Mouse (Mus musculus) embryonic facial prominence, embryonic 14.5 days (tissue): Measurements from ENCODE around the gene Eid1. TPM values are rescaled to one million over a fixed set of nuclear protein-coding genes. Genes with fewer than 3 reads are reported as not detected.

ENCODE experiments used
- ATAC-seq: fragments of 200-750 bp; cut with Nextera tagmentation; 2 replicates; pipeline ENCODE4 v1.8.0; 2017; ENCODE audit warnings: low read depth, moderate number of reproducible peaks, moderate TSS enrichment
- DNase-seq: peaks from one replicate; pipeline ENCODE4 v3.0.0-alpha.2; 2015; ENCODE audit warnings: low spot score
- H3K27ac ChIP-seq: fragments of 300-500 bp; sonication (generic); replicated peaks from 2 replicates; pipeline ENCODE4 v1.5.1; 2014; ENCODE audit warnings: low read depth, mild to moderate bottlenecking, low read length, moderate library complexity
- H3K27me3 ChIP-seq: fragments of 300-500 bp; sonication (generic); replicated peaks from 2 replicates; pipeline ENCODE4 v1.6.1; 2014; ENCODE audit warnings: low read length; ENCODE audit not compliant: control insufficient read depth, insufficient read depth
- H3K36me3 ChIP-seq: fragments of 300-500 bp; sonication (generic); 2 replicates; pipeline ENCODE4 v1.6.1; 2014; ENCODE audit warnings: low read length, mixed read lengths; ENCODE audit not compliant: control insufficient read depth, insufficient read depth
- H3K4me1 ChIP-seq: fragments of 300-500 bp; sonication (generic); 2 replicates; pipeline ENCODE4 v1.6.1; 2014; ENCODE audit warnings: antibody characterized with exemption, low read length; ENCODE audit not compliant: control insufficient read depth, insufficient read depth
- H3K4me2 ChIP-seq: fragments of 300-500 bp; sonication (generic); 2 replicates; pipeline ENCODE4 v1.6.1; 2014; ENCODE audit warnings: low read depth, mild to moderate bottlenecking, low read length, moderate library complexity, mixed read lengths
- H3K4me3 ChIP-seq: fragments of 300-500 bp; sonication (generic); 2 replicates; pipeline ENCODE4 v1.5.1; 2014; ENCODE audit warnings: low read depth, mild to moderate bottlenecking, low read length
- H3K9ac ChIP-seq: fragments of 300-500 bp; sonication (generic); 2 replicates; pipeline ENCODE4 v1.6.1; 2014; ENCODE audit warnings: low read depth, mild to moderate bottlenecking, low read length, moderate library complexity, mixed read lengths
- H3K9me3 ChIP-seq: fragments of 300-500 bp; sonication (generic); 2 replicates; pipeline ENCODE4 v1.6.1; 2016; ENCODE audit warnings: low read length; ENCODE audit not compliant: control insufficient read depth
- WGBS: fragments of 180-500 bp; shearing (Covaris S2); extraction: QIAGEN DNeasy Blood & Tissue Kit; methylation state at CpG from one replicate; pipeline ENCODE4 v1.1.7; 2014; 5-methylcytosine and 5-hydroxymethylcytosine counted together
- polyA plus RNA-seq: library from polyadenylated mRNA; unstranded; fragments of >200 nt; fragmentation: Nextera tagmentation; extraction: Ambion mirVana; gene quantifications from 2 replicates; pipeline ENCODE4 v1.2.1, GENCODE M21; 2014

Eid1 gene
- polyA plus RNA-seq, 1 experiment from 2014 or later, result 273 TPM

DNA sequence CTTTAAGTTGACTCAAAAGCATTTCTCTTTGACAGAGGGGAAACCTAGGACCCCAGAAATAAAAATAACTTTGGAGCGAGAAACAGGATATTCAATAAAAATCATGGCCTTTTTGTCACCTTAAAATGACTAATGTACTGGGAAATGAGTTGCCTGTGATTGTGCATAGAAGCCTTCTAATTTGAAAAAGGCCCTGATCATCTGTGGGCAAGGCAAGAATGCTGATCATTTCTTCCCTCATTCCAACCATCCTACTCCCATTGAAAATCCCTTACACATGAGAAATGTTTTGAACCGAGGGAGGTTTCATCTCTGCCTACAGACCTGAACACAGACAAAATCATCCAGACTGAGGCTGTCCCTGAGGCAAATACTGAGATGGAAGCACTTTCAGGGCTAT lies 30.0 kb downstream of the Eid1 start:
- no peak overlapping the region for H3K4me2 ChIP-seq
- 69% methylated on average over 2 of the region's 2 CpGs for WGBS

DNA sequence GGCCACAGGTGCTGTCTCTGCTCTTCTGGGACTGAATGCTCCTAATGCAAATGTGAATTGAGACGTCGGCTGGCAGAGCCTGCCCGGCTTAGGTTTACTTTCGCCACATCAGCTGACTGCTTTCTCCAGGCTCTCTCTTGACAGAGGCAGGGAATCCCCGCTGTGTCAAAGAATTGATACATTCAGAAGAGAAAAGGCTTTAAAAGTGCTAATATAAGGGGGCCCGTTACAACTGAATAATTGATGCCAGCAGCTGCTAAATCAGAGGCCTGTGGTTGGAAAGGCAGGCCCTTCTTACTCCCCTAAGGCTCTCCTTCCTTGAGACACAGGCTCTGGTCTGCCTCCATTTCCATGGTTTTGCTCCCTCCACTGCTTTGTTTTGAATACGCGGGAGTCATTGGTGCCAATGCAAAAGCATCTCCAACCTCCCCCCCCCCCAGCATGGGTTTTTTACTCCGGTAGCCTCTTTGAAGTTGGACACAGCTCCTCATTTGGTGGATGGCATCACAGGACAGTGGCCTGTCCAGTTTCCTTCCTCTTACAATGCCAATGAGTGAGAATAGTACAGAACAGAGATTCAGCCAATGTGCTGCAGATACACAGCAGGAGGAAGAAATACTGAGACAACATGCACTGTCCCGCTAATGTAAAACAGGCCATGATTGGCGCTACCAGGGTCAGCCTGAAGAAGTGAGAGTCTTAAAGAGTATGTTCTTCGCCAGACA lies 32.2 kb downstream of the Eid1 start:
- peaks cover 5% of the 10 kb centered on the region for H3K4me1 ChIP-seq
- H3K4me2 ChIP-seq, result no peak overlapping the region
- ATAC-seq (peak; percentile 79; the same call in 1 of the 2 replicates), DNase-seq (peak; percentile 50)
- H3K27ac ChIP-seq, result no peak overlapping the region
- WGBS, result 41% methylated on average over 12 of the region's 12 CpGs
- H3K36me3 ChIP-seq, result no peaks in the 10 kb centered on the region
- H3K9ac ChIP-seq, result no peak overlapping the region
- H3K9me3 ChIP-seq, result no peaks in the 10 kb centered on the region
- H3K27me3 ChIP-seq, result no peaks in the 10 kb centered on the region
- H3K4me3 ChIP-seq, result no peak overlapping the region

More for the DNA sequence above, 30.0 kb downstream of the Eid1 start:
- Histone ChIP-seq H3K4me1 (peaks cover 5% of the 10 kb centered on the region), H3K4me3 (no peak overlapping the region), H3K9ac (no peak overlapping the region), H3K27me3 (no peaks in the 10 kb centered on the region), H3K36me3 (no peaks in the 10 kb centered on the region), H3K9me3 (no peaks in the 10 kb centered on the region), H3K27ac (no peak overlapping the region)
- ATAC-seq, result no peak
- DNase-seq, result no peak

DNA sequence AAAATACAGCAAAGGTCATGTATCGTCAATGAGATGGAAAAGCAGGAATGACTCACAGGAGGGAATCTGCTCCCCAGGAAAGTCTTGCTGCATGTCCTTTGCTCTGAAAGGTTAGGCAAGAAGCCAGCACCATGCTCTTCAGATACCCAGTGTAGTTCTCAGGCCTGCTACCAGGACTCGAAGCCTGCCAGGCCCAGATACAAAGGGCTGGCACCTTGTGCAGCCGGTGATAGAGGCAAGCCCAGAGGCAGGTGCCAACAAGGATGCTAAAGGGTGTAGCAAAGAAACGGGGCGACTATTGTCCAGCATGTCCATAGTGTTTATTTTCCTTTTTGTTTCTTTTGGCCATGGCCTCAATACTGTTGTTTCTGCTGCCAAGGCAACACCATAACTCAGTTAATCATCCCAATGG lies 33.6 kb downstream of the Eid1 start:
- Histone ChIP-seq H3K4me3 (no peak overlapping the region), H3K36me3 (no peaks in the 10 kb centered on the region), H3K9ac (no peak overlapping the region), H3K9me3 (no peaks in the 10 kb centered on the region), H3K4me2 (no peak overlapping the region), H3K27me3 (no peaks in the 10 kb centered on the region), H3K27ac (no peak overlapping the region), H3K4me1 (peaks cover 5% of the 10 kb centered on the region)
- 67% methylated on average over 5 of the region's 5 CpGs for WGBS
- no peak for DNase-seq
- no peak for ATAC-seq

DNA sequence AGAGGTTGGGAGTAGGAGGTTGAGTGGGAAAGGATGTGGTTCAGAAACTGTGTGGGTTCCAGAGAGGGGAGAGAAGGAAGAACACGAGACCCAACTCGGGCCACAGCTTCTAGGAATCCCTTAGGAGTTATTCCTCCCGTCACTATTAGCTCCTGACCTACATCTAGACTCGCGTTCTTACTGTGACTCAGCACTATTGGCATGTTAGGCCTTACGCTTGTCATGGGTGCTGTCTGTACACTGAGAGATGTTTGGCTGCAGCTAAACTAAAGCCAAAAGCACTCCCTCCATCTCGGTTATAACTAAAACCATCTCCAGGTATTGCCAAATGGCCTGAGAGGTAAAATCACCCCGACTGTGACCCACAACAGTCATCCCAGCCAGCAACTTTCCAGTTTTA lies 43.7 kb downstream of the Eid1 start:
- WGBS, result 78% methylated on average over 8 of the region's 8 CpGs
- no peak overlapping the region for H3K4me3 ChIP-seq
- H3K9ac ChIP-seq, result no peak overlapping the region
- no peak for ATAC-seq
- H3K4me1 ChIP-seq, result no peaks in the 10 kb centered on the region
- H3K27me3 ChIP-seq, result peaks cover 5% of the 10 kb centered on the region
- H3K27ac ChIP-seq, result no peak overlapping the region
- H3K36me3 ChIP-seq, result no peaks in the 10 kb centered on the region
- H3K9me3 ChIP-seq, result no peaks in the 10 kb centered on the region
- no peak overlapping the region for H3K4me2 ChIP-seq
- no peak for DNase-seq

DNA sequence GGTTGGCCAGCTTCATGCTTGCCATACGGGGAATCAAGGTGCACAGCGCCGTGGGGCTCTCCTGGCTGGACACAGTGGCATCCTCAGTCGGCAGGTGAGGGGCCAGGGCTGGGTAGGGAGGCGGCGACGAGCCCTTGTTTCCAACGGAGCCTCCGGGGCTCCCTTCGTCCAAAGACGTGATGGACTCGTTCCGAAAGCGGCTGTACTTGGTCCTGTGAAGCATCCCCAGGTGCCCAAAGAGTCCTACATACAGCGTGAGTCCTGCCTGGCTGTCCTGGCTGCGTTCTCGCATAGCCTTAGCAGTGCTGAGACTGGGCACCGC lies 50.2 kb downstream of the Eid1 start:
- Histone ChIP-seq H3K4me3 (peak overlapping the region; percentile 46), H3K36me3 (no peaks in the 10 kb centered on the region), H3K4me2 (peak overlapping the region; percentile 89), H3K27ac (no peak overlapping the region), H3K9me3 (no peaks in the 10 kb centered on the region), H3K4me1 (peaks cover 9% of the 10 kb centered on the region), H3K9ac (peak overlapping the region; percentile 56), H3K27me3 (peaks cover 35% of the 10 kb centered on the region)
- DNase-seq (no peak), ATAC-seq (no peak)
- 5% methylated on average over 17 of the region's 18 CpGs for WGBS

DNA sequence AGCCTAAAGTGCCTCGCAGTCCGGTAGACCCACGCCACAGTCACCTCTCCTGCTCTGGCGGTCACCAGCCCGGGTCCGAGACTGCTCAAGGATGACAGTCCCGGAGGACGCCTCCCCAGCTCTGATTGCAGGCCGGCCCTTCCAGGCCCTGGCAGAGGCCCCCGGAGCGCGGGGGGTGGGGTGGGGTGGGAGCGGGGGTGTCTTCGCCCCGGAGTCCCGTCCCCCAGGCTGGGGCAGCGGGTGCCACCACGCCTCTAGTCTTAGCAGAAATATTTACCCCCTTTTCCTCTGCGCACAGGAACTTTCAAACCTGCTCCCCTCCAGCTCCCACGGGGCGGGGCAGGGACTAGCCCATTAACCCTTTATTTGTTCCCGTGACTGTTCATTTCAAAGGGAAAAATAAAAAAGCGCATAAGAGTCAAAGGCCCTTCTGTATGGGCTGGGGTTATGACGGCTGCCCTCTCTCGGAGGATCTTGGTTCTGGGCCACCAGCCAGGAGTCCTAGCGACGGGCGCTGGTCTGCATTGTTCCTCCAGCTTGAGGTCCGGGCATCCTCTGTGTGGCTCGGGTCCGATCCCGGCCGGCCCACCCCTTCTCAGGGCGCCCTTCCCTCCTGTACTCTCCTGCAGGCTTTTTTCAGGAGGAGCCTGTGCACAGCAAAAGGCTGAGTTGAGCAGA lies 50.7 kb downstream of the Eid1 start:
- H3K9ac ChIP-seq, result peak overlapping the region; percentile 56
- peak overlapping the region; percentile 46 for H3K4me3 ChIP-seq
- no peaks in the 10 kb centered on the region for H3K36me3 ChIP-seq
- peak overlapping the region; percentile 23; the same call in 1 of the 2 replicates for H3K27ac ChIP-seq
- H3K9me3 ChIP-seq, result no peaks in the 10 kb centered on the region
- ATAC-seq, result peak; percentile 80
- H3K27me3 ChIP-seq, result peaks cover 35% of the 10 kb centered on the region
- WGBS, result 0% methylated on average over 34 of the region's 34 CpGs
- H3K4me2 ChIP-seq, result peak overlapping the region; percentile 89
- H3K4me1 ChIP-seq, result peaks cover 9% of the 10 kb centered on the region
- DNase-seq, result peak; percentile 69

DNA sequence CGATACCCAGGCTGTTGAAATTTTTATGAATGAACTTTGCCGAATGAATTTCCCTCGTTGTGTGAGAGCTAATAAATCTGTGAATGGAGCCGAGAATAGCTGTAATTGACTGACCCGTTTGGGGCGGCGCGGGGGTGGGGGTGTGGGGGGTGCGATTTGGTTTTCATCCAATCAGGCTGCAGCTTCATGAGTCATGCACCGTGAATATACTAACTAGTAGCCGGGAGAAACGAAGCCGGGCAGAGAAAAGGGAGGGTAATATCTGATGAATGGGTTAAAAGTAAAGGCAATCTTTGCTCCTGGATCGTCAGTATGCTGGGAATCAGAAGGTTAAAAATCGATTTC lies 51.2 kb downstream of the Eid1 start, which contains the start of gene Shc4:
Gene Shc4, minus strand, starts transcription at position 63 of the 345 bp plus-strand sequence.
- H3K9me3 ChIP-seq, result no peaks in the 10 kb centered on the region
- H3K36me3 ChIP-seq, result no peaks in the 10 kb centered on the region
- WGBS, result under 1% methylated on average over 15 of the region's 15 CpGs
- H3K4me1 ChIP-seq, result peaks cover 9% of the 10 kb centered on the region
- H3K27ac ChIP-seq, result peak within 1 kb of the TSS; percentile 23; the same call in 1 of the 2 replicates
- peak within 1 kb of the TSS; percentile 89 for H3K4me2 ChIP-seq
- DNase-seq (peak; percentile 65), ATAC-seq (peak; percentile 79)
- peak within 1 kb of the TSS; percentile 56 for H3K9ac ChIP-seq
- H3K4me3 ChIP-seq, result peak within 1 kb of the TSS; percentile 46
- H3K27me3 ChIP-seq, result peaks cover 35% of the 10 kb centered on the region
